Mouse (Mus musculus) ES-CJ7 (cell line): ENCODE measurements around the gene Plch2.

ENCODE experiments used
- DNase-seq: peaks from one replicate; pipeline ENCODE4 v3.0.0; 2011; ENCODE audit warnings: low read depth, low spot score

Plch2 gene

DNA sequence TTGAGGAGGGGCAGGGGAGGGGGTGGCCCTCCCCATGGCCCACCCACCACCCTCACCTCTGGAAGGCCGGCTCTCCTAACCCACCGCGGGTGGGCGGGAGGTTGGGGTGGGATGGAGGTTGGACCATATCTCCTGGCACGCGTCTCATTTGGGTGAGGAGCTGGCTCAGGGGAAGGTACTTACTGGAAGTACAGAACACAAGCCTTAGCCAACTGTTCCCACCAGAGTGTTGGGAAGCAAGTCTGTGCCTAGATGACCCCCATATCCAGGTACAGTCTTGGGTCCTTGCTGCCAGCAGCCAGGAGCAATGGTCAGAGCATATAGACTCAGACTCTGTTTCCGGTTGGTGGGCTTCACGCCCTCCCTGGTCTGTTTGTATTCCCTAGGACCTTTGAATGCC lies 98.0 kb downstream of the Plch2 start:
- DNase-seq = no peak

DNA sequence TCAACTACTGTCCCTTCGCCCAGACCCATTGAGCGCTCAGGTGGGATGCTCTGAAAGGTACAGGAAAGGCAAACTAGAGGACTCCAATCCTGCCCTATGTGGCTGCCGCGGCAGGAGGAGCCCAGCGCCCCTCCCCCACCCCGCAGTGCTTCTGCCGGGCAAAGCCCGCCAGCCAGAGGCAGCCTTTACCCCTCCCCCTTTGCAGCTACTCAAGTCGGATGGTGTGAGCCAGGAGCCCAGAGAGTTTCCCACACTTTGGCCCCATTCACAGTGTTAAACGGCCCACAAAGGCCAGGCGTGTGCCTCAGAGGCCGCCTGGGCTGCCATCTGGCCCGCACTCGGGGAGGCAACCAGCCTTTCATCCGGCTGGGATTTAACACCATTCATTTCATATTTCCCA lies 98.4 kb downstream of the Plch2 start:
- DNase-seq = peak; percentile 85

DNA sequence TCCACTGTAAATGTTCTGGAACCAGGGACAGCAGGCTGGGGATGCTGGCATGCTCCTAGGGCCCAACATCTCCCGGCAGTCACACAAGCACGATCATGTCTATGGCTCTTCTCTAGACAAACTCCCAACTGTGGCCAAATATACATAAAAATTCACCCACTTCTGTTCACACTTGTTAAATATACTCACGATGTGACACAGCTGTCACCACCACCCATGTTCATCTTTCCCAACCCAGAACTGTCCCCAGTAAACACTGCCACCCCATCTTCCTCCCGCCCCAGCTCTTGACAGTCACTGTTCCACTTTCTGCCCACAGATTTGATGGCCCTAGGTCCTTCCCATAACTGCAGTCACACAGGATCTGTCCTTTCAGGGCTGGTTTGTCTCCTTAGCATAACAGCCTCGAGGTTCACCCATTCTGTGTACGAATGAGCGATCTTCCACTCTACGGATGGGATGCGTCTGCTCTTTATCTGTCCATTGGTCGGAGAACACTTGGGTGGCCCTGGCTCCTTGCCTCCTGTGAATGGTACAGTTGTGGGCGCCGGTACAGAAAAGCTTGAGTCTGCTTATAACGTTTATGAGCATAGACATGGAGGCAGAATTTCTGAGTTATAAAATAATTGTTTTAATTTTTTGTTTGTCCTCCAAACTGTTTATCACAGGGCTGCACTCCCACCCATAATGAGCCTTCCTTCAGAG lies 99.1 kb downstream of the Plch2 start:
- no peak for DNase-seq

DNA sequence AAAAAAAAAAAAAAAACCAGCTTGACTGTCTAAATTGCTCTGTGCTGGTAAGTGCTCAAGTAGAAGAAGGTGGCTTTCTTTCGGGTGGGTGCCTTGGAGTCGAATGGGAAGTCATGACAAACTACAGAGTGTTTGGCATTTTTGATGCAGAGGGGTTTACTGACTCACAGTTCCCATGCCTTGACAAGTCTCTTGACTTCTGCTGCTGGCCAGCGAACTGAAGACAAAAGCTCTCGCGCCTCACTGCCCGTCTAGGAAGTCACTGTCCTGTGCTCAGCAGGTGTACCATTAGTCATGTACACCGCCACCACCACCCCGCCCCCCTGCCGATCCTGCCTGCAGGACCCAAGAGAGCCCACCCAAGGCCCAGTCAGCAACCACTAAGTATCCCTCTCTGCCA lies 100.0 kb downstream of the Plch2 start:
- DNase-seq = no peak

DNA sequence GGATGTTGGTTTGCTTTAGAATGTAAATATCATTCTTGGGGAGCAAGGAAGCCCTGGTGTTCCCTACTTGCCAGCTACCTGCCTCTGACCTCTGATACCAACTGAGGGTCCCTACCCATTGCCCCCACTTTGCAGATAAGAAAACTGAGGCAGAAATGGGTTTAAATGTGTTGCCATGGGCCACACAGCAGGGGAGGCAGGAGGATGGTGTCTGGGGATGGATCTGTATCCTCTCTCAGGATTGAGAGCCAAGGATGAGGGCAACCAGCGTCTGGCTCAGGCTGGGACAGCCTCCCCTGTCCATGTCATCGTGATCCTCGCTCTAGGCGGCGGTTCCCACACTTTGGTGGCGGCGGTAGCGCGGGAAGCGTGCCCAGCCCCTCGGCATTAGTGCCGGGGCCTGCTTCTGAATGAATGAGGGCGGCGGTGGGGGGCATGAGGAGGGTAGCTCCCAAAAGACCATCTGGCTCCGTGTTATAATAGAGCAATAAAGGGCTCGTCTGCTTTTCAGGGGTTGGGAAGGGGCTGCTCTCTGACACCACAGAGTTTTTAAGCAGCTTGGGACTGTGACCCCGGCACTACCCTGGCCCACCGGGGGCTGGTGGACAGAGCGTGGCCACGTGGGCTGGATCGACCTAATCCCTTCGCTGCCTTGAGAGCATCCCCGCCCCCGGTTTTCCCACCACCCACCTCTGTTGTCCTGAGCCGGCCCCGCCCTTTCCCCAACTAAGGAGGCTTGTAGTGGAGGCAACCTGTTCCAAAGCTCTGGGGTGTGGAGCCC lies 103.9 kb downstream of the Plch2 start:
- no peak for DNase-seq

DNA sequence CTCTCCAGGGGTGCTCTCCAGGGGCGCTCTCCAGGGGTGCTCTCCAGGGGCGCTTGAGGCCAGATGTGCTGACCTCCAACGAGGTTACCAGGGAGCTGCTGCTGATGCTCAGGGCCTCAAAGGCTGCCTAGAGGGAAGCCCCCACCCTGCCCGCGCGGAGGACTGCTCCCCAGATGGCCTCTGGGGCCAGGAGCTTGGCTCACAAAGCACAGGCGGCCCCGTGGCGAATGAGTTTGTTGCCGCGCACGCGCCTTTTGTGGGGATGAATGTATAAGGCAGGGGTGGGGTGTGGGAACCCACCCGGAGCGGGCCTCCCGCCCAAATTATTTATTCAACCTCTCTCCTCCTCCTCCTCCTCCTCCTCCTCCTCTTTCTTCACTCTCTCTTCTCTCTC lies 107.0 kb downstream of the Plch2 start:
- DNase-seq = no peak

DNA sequence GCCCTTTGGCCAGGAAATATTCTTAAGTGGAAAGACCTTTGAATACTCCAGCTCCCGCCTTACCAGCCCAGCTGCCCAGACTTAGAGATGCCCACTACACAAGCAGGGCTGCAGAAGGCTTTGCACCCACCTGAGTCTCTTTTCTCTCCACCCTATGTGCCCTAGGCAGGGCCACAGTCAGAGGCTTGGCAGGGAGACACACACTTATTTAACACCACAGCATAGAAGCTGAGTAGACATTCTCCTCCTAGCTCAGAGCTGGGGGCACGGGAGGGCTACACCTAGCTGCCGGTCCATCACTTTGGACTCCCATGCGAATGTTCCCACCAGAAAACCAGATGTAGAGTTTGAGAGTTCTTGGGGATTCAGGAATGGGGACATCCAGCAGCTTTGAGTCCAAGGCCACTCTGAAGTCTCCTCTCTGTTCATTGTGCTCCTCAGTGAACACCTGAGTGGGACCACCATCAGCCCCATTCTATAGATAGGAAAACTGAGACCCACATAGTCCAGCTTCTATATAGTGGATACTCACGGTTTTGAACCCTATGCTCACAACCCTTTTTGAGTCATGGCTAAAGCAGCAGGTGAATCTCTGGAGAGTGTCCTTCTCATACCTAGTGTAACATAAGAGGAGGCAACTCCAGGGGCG lies 107.5 kb downstream of the Plch2 start:
- no peak for DNase-seq

DNA sequence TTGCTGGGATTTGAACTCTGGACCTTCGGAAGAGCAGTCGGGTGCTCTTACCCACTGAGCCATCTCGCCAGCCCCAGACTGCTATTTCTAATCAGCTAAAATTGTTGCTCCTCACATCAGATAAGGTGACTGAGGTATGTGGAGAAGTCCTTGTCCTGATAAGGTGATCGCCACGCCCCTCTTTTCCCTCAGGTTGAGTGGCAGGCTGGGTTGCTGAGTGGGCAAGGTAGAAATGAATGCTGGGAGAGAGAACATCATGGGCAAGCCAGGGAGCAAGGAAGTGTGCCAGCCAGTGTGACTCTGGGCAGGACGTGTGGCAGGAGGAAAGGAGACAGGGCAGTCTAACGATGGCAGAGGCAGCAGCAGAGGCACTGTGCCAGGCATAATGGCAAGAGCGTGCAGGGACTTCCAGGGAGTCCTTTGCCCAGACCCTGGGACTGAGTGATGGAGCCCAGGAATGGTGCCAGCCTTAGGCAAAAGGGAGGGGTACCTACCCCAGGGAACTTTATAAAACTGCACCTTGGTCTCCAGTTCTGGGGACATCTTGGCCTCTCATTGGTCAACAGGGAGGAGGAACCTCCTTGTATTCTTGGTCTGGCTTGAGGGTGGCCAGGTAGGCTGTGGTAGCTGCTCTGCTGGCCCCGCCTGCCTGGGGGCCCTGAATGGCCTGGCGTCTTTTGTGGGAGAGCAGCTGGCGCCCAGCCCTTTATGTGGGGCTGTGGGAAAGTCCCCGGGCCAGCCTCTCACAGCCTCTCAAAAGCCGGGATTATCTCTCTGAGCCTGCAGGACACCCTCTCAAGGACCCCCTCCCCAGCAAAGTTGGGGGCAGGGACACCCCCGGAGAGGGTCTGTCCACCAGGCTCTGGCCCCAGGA lies 108.3 kb downstream of the Plch2 start:
- no peak for DNase-seq

DNA sequence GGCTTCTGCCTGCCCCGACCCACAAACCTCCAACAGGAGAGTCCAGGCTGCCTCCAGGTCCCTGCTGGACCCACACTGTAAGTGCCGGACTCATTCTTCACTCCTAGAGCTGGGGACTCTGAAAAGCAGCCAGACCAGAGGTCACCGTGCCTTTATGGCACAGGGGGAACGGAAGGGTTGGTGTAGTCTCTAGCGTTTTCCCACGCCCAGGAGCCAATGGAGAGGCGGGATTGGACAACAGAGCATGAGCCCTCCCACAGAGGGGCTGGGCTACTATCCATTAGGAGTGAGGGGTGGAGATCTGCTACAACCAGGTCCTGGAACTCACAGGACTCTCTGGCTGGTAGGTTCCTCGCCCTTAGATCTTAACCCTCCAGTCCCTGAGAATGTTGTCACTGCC lies 110.3 kb downstream of the Plch2 start:
- peak; percentile 89 for DNase-seq

DNA sequence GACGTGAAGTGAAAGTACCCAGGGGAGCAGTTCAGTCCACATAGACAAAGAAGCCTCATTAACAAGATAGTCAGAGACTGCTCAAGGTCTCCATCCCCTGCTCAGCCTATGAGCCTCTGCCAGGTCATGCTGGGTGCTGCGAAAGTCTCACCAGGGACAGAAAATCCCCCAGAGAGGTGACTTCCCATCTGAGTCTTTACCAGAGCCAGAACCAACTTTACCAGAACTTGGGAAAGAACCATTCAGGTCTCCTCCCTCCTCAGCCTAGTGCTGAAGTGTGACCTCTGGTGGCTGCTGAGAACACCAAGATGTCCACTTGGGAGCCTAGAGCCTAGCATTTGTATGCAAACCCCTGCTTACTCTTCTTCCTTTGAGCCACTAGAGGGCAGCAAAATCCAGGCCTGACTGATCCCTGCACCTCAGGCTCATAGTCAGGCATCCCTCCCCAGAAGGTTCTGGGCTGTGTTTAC lies 112.4 kb downstream of the Plch2 start:
- DNase-seq = peak; percentile 95

DNA sequence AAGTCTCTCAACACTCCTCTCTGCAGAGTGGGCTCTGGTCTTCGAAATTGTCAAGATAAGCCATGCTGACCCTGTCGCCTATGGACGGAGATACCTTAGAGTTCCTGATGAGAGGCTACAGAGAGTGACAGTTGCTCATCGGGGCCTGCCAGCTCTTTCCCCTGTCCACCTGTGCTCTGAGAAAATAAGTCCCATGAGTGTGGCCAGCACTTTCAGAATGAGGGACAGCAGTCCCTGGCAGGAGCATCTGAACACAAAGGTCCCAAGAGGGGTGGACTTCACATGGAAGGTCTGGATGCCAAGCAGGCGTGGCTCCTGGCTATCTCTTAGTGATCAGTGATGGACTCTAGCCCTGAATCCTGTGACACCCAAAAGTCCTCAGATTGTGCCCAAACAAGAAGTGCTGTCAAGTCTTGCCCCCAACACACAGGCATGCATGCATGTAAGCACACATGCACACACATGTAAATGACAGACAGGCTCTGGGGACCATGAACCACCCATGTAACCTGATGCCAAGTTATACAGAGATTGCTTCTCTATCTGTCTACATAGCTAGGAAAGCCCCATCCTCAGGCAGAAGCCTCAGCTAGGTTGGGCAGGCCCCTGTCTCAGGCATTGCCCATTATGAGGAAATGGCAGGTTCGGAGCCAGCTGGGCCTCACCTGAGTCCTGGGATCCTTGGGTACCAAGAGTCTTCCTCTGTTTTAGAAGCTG lies 113.1 kb downstream of the Plch2 start:
- DNase-seq = no peak

DNA sequence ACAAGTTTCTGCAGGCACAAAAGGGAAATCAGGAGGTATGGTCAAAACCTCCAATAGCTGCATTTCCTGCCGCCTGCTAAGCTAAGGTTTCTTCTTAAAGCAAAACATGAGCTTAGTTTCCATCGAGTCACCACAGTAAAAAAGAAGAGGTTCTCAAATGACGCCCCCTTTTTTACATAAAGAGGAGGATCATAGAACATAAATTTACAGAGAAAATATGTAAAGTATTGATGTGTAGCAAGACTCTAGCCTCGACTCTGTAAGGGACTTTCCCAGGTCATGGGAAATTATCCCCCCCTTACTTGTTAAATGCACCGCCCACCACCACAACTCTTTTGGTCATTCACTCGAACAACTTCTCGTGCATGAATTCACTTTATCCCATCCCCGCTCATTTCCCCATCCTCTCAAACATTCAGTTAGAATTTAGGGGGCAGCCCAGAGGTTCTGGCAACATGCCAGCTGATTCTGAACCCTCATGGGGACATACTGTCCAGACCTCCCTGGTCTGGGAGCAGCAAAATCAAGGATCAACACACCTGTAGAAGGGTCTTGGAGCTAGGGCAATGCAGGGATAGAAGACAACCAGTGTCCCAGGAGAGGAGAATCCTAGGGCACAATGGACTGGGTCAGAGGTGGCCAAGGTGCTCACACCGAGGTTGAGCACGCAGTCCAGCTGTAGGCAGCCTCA lies 113.8 kb downstream of the Plch2 start:
- DNase-seq = peak; percentile 88

DNA sequence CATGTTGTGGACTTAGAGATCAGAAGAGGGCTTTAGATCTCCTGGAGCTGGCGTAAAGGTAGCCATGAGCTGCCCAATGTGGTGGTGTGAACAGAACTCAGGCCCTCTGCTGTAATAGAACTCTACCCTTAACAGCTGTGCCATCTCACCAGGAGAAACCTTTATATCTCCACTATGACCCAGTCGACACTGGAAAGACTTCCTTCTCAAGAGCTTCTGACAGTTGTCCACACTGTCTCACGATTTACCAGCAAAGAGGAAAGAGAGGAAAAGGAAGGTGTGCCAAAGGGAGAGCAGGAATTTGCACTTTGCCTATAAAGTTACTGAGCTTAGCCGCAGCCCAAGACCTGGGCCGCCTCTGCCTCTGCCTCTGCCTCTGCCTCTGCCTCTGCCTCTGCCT lies 114.8 kb downstream of the Plch2 start:
- DNase-seq = no peak

DNA sequence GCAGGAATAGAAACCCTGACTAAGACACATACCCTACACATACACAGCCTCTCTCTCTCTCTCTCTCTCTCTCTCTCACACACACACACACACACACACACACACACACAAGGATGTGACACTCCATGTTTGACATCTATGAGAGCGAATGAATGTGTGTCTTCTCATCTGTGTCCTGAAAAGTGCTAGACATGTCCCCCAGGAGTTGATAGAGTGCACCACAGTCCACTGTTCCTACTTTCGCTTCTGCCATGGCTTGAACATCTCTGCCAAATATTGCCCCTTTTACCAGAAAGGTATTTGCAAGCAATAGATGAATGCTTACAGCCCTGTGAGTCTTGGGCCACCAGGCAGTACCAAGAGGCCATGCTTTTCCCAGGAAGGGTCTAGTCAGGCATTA lies 116.4 kb downstream of the Plch2 start:
- no peak for DNase-seq

DNA sequence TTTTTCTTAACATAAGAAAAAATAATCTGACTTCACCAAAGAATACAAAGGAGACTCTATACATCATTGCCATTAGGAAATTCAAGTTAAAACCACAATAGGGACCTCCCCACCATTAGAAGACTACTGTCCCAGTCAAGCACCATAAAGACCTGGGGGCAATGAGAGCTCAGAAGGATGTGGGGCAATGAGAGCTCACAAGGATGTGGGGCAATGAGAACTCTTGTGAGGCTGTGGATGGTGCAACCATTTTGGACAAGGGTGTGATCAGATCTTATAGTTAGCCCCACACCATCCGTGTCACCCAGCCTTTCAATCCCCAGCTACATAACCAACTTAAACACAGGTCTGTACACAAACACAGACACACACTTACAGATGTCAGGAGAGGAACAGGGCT lies 118.8 kb downstream of the Plch2 start:
- no peak for DNase-seq

DNA sequence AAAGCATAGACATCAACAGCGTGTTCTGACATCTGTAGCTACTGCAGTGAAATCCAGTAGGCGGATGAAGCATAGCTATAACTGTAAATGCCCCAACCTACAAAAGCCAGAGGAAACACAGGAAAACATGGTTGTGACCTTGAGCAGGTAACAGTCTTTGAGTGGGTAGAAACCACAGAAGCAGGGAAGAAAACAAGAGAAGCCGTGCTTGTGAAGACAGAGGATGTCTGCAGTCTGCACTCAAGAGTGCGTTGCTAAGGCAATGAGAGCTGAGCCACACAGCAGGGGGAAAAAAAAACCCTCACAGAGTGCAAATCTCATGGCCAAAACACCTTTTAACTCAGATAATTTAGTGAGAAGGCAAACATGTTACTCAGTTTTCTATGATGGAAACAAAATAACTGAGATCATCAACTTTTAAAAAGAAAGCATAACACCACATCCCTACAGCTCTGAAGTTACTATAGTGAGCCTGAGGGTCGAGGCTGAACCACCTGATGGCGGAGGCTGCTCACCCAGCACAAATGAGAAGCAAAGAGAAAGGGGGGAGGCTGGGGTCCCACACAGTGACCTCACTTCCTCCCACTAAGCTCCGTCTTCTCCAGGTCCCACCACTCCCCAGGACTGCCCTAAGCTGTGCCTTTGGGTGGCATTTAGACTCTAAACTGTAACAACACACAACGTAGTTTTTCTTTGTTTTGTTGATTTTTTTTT lies 119.9 kb downstream of the Plch2 start:
- no peak for DNase-seq

DNA sequence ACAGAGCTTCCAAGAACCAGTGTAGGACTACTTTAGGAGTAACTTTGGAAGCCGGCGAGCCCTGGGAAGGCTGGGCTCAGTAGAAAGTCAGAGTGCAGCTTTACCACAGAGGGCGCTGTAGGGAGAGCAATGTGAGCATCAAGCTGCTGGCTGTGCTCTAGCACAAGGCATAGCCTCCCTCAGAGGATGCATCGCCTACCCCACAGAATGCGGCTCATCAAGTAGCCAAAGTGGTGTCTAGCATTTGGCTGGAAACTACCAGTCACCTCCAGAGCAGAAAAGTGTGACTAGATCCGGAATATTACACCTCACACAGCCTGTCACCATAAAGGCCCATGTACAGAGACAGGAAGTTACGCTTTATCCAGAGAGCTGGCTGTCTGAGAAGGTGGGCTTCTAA lies 120.8 kb downstream of the Plch2 start:
- peak; percentile 48 for DNase-seq

DNA sequence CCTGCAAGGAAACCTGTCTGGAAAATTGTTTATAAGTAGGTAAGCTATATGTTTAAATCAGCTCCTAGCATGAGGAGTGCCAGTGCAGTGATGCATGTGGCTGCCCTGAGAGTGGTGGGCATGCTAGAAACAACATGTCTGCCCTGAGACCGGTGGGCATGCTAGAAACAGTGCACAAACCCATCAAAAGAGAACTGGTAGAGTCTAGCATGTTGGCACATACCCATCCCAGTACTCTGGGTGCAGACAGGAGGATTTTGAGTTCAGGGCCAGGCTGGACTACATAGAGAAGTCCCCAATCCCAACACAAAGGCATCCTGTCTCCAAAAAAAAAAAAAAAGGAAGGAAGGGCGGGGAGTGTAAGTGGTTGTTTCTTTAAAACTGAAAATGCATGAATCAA lies 121.8 kb downstream of the Plch2 start:
- DNase-seq = no peak

DNA sequence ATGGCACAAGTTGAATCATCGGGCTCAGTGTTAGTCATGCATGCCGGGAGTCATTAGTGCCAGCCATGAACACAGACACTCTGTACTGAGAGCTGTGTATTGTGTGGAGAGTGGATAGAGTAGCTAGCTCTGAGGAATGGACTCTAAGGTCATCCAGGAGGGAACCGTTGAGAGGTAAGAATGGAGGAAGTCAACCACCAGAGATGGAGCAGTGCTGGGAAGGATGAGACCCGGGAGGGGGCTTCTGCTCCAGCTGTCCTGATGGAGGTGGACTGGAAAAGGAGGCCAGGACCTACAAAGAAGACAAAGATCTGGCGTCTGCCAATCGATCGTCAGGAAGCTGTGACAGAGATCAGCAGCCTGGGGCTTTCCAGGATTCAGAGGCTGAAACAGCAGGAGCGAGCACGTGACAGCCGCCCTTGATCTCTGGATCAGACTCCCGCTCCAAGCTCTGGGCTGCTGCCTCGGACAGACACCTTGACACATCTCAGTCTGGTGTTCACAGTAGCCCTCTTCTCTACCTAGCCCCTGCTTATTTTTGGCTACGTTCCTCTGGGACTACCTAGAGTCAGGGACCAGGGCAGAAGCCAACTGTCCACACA lies 123.2 kb downstream of the Plch2 start:
- DNase-seq = no peak
